Mouse (Mus musculus): ENCODE measurements at regions not wholly inside any gene's neighbourhood (a gene's known extent, or its start where the extent isn't known, plus 50 kb on each side); places are given as distances from the start of the nearest gene placed in this dataset.

GRCm38 (mm10) chr2:45904090-45904489, 786.9 kb upstream of the Zeb2 start:
- TF ChIP-seq ZNF384 (IDR thresholded peaks at IDR 0.05; ENCODE audit: low read depth, low read length) (no peak), CHD2 (IDR thresholded peaks at IDR 0.05; ENCODE audit: low read depth, low read length) (no peak)

Measured in ES-E14 (cell line).